ENCODE assay signal across 22 mouse cellular contexts in the genomic region with DNA sequence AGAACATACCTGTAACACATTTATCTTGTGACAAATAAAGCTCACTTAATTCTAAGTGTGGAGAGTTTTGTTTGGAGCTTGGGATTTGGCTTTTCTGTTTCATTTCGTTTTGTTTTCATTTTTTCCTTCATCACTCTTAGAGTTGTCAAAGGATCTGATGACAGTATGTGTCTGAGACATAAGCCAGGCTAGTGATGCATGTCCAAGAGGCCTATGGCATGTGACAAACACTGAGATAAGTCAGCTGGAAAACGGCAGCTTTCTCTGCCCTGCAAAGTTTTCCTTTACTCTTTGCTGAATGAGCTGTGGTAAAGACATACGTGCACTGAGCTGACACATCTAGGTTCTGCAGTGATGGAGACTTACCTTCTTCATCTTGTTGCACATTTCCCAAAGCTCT. TPM values are rescaled to one million over a fixed set of nuclear protein-coding genes. Genes with fewer than 3 reads are reported as not detected.
DNase-seq lines count a peak whose midpoint lies in the region; ATAC-seq and TF ChIP-seq lines count a peak whose summit lies in the region.
"Had no signal": no experiment of that assay in that cellular context is flagged by ENCODE, and none has a peak within 500 bp of the region (broad histone marks: within the 10 kb centered on the region; RNA-seq: fewer than 3 reads in every experiment).

No protein-coding gene starts in this region.

- peak overlapping the region; percentile 33 to 43; a peak in 1 of 4 replicates for H3K27ac ChIP-seq in heart, embryonic 14.5 days (replicated peaks in 1 of 2; ENCODE audit: control insufficient read depth in 1 of 2, insufficient read depth in 1 of 2, low read depth in 2 of 2, low read length in 2 of 2)
- H3K27ac ChIP-seq in lung, postnatal 0 days (ENCODE audit: low read length) = no peak overlapping the region
- no peak overlapping the region; the same call in 1 of the 2 replicates for H3K27ac ChIP-seq in stomach, embryonic 16.5 days (ENCODE audit: low read length)
- no peak overlapping the region for H3K27ac ChIP-seq in forebrain, embryonic 16.5 days (ENCODE audit: low read length)
- H3K27ac ChIP-seq: embryonic facial prominence, embryonic 10.5 days; hindbrain, embryonic 15.5 days; limb, embryonic 12.5 days; liver, embryonic 12.5 days; macrophage; midbrain, embryonic 10.5 days; neural tube, embryonic 13.5 days had no signal

- H3K9me3 ChIP-seq in heart, embryonic 14.5 days (ENCODE audit: control insufficient read depth, low read length) = no peaks in the 10 kb centered on the region
- H3K9me3 ChIP-seq in lung, postnatal 0 days (ENCODE audit: low read length) = no peaks in the 10 kb centered on the region
- H3K9me3 ChIP-seq in stomach, embryonic 16.5 days (replicated peaks; ENCODE audit: control insufficient read depth, low read length) = no peaks in the 10 kb centered on the region
- no peaks in the 10 kb centered on the region for H3K9me3 ChIP-seq in forebrain, embryonic 16.5 days (ENCODE audit: control insufficient read depth, low read length)
- H3K9me3 ChIP-seq: embryonic facial prominence, embryonic 10.5 days; hindbrain, embryonic 15.5 days; limb, embryonic 12.5 days; liver, embryonic 12.5 days; midbrain, embryonic 10.5 days; neural tube, embryonic 13.5 days had no signal

- peak; percentile 43 for DNase-seq in heart, adult 8-10 months (ENCODE audit: low spot score)
- DNase-seq in heart, adult 11 months = no peak
- DNase-seq in lung, postnatal 0 days (ENCODE audit: low spot score) = peak; percentile 61
- no peak for DNase-seq in right cerebral cortex, adult 18-20 months
- DNase-seq in left cerebral cortex, postnatal 10 days (ENCODE audit: extremely low spot score in 1 of 2, low spot score in 2 of 2) = no peak
- DNase-seq: adrenal gland, postnatal 25 days; cerebellum, adult 11 months; cerebellum, postnatal 25 days; gastrocnemius, postnatal 14 days; kidney, postnatal 36 days; layer of hippocampus, adult 9-11 months had no signal

- 10% methylated on average over 3 of the region's 3 CpGs for WGBS in heart, embryonic 14.5 days
- 31% methylated on average over 3 of the region's 3 CpGs for WGBS in lung, postnatal 0 days
- WGBS in stomach, embryonic 16.5 days = 27% methylated on average over 3 of the region's 3 CpGs
- 53% methylated on average over 3 of the region's 3 CpGs for WGBS in forebrain, embryonic 16.5 days

- no peak overlapping the region for H3K4me3 ChIP-seq in heart, embryonic 14.5 days (ENCODE audit: control insufficient read depth in 1 of 2, insufficient read depth in 1 of 2, low read depth in 1 of 2, low read length in 2 of 2)
- no peak overlapping the region for H3K4me3 ChIP-seq in lung, postnatal 0 days (ENCODE audit: low read depth, low read length)
- no peak overlapping the region for H3K4me3 ChIP-seq in stomach, embryonic 16.5 days (replicated peaks; ENCODE audit: low read length)
- H3K4me3 ChIP-seq in forebrain, embryonic 16.5 days (replicated peaks; ENCODE audit: low read length) = no peak overlapping the region
- H3K4me3 ChIP-seq: embryonic facial prominence, embryonic 10.5 days; hindbrain, embryonic 15.5 days; limb, embryonic 12.5 days; liver, embryonic 12.5 days; midbrain, embryonic 10.5 days; neural tube, embryonic 13.5 days had no signal

- no peaks in the 10 kb centered on the region for H3K36me3 ChIP-seq in heart, embryonic 14.5 days (ENCODE audit: control insufficient read depth, insufficient read depth, low read length)
- H3K36me3 ChIP-seq in lung, postnatal 0 days (ENCODE audit: insufficient read depth, low read length) = no peaks in the 10 kb centered on the region
- no peaks in the 10 kb centered on the region for H3K36me3 ChIP-seq in stomach, embryonic 16.5 days (ENCODE audit: control insufficient read depth, insufficient read depth, low read length)
- no peaks in the 10 kb centered on the region for H3K36me3 ChIP-seq in forebrain, embryonic 16.5 days (ENCODE audit: control insufficient read depth, insufficient read depth)
- H3K36me3 ChIP-seq: embryonic facial prominence, embryonic 10.5 days; hindbrain, embryonic 15.5 days; limb, embryonic 12.5 days; liver, embryonic 12.5 days; midbrain, embryonic 10.5 days; neural tube, embryonic 13.5 days had no signal

- intact Hi-C loops in left cerebral cortex, postnatal 10 days (cut with DNase I) = no loop called here

- peak; percentile 81 for ATAC-seq in heart, embryonic 14.5 days (ENCODE audit: insufficient number of reproducible peaks, insufficient read depth, low FRiP score, low read depth)
- ATAC-seq in lung, postnatal 0 days = peak; percentile 79
- ATAC-seq in stomach, embryonic 16.5 days (ENCODE audit: insufficient read depth, low FRiP score) = peak; percentile 71; the same call in 1 of the 2 replicates
- ATAC-seq in forebrain, embryonic 16.5 days = no peak
- ATAC-seq: intestine, embryonic 16.5 days; liver, embryonic 12.5 days had no signal

- H3K9ac ChIP-seq in heart, embryonic 14.5 days (ENCODE audit: low read length) = no peak overlapping the region
- no peak overlapping the region for H3K9ac ChIP-seq in lung, postnatal 0 days (replicated peaks; ENCODE audit: low read depth)
- no peak overlapping the region for H3K9ac ChIP-seq in stomach, embryonic 16.5 days (ENCODE audit: low read length)
- no peak overlapping the region for H3K9ac ChIP-seq in forebrain, embryonic 16.5 days (replicated peaks; ENCODE audit: low read depth, low read length)
- H3K9ac ChIP-seq: hindbrain, embryonic 15.5 days; limb, embryonic 12.5 days; liver, embryonic 12.5 days; neural tube, embryonic 13.5 days had no signal

- no peak for TF ChIP-seq CTCF in lung, postnatal 0 days (IDR thresholded peaks at IDR 0.05)

- TF ChIP-seq EP300 in lung, postnatal 0 days (IDR thresholded peaks at IDR 0.05) = peak; percentile 62

- H3K4me1 ChIP-seq in heart, embryonic 14.5 days (ENCODE audit: control insufficient read depth in 2 of 2, insufficient read depth in 2 of 2, low read length in 2 of 2) = peaks cover 3 to 14% of the 10 kb centered on the region in 2 experiments
- H3K4me1 ChIP-seq in lung, postnatal 0 days (ENCODE audit: insufficient read depth, low read depth, low read length) = no peaks in the 10 kb centered on the region
- H3K4me1 ChIP-seq in stomach, embryonic 16.5 days (ENCODE audit: control insufficient read depth, insufficient read depth, low read length) = no peaks in the 10 kb centered on the region
- peaks cover 4% of the 10 kb centered on the region; the same call in 1 of the 2 replicates for H3K4me1 ChIP-seq in forebrain, embryonic 16.5 days (replicated peaks; ENCODE audit: control insufficient read depth, insufficient read depth, low read length)
- H3K4me1 ChIP-seq: embryonic facial prominence, embryonic 10.5 days; hindbrain, embryonic 15.5 days; limb, embryonic 12.5 days; liver, embryonic 12.5 days; midbrain, embryonic 10.5 days; neural tube, embryonic 13.5 days had no signal

- peaks cover 61% of the 10 kb centered on the region for H3K27me3 ChIP-seq in heart, embryonic 14.5 days (ENCODE audit: control insufficient read depth, insufficient read depth, low read length)
- no peaks in the 10 kb centered on the region for H3K27me3 ChIP-seq in lung, postnatal 0 days (replicated peaks; ENCODE audit: insufficient read depth, low read length)
- H3K27me3 ChIP-seq in stomach, embryonic 16.5 days (ENCODE audit: control insufficient read depth, insufficient read depth, low read length) = no peaks in the 10 kb centered on the region
- H3K27me3 ChIP-seq in forebrain, embryonic 16.5 days (replicated peaks; ENCODE audit: control insufficient read depth, insufficient read depth, low read length) = no peaks in the 10 kb centered on the region
- H3K27me3 ChIP-seq: hindbrain, embryonic 15.5 days; limb, embryonic 12.5 days; liver, embryonic 12.5 days; neural tube, embryonic 13.5 days had no signal

- H3K4me2 ChIP-seq in heart, embryonic 14.5 days (ENCODE audit: low read length) = peak overlapping the region; percentile 35
- no peak overlapping the region for H3K4me2 ChIP-seq in lung, postnatal 0 days (replicated peaks; ENCODE audit: low read depth, low read length)
- no peak overlapping the region for H3K4me2 ChIP-seq in stomach, embryonic 16.5 days (ENCODE audit: low read depth, low read length)
- no peak overlapping the region for H3K4me2 ChIP-seq in forebrain, embryonic 16.5 days (ENCODE audit: low read length)
- H3K4me2 ChIP-seq: hindbrain, embryonic 15.5 days; limb, embryonic 12.5 days; liver, embryonic 12.5 days; neural tube, embryonic 13.5 days had no signal

RNA-seq across cellular contexts. Expression of a gene that starts 58.3 kb away (rescaled TPM):
- total RNA-seq in heart, adult 8-10 months (2022) = 100 to 1,000 TPM; 154 to 156 (median 155) TPM
- 18.4 and 19.8 TPM in 2 replicates for polyA plus RNA-seq in heart, embryonic 14.5 days (2014; fragmentation: Nextera tagmentation; extraction: Ambion mirVana)
- 18.7 and 19.2 TPM in 2 replicates for polyA plus RNA-seq in lung, postnatal 0 days (2015; fragmentation: Nextera tagmentation; extraction: Ambion mirVana)
- 25.2 and 27.5 TPM in 2 replicates for polyA plus RNA-seq in stomach, embryonic 16.5 days (2015; fragmentation: Nextera tagmentation; extraction: Ambion mirVana)
- polyA plus RNA-seq in forebrain, embryonic 16.5 days (2015; fragmentation: Nextera tagmentation; extraction: Ambion mirVana) = 39.4 and 42.2 TPM in 2 replicates
- 10 to 100 TPM; 40.7 to 43.4 TPM for total RNA-seq in left cerebral cortex, postnatal 10 days (2021)

Comparison
In these comparisons a context has a peak if more than half of its experiments do, and no peak if none do; other contexts are left out.
1. DNase-seq: peak in heart, adult 8-10 months (single experiment) and lung, postnatal 0 days (single experiment); none in heart, adult 11 months (single experiment), right cerebral cortex, adult 18-20 months (single experiment) and left cerebral cortex, postnatal 10 days (0 of 2).
2. H3K27ac ChIP-seq: peak in heart, embryonic 14.5 days (2 of 2); none in lung, postnatal 0 days (single experiment), stomach, embryonic 16.5 days (single experiment) and forebrain, embryonic 16.5 days (single experiment).